Mouse (Mus musculus): ENCODE results near the gene Rbm10.

DNA sequence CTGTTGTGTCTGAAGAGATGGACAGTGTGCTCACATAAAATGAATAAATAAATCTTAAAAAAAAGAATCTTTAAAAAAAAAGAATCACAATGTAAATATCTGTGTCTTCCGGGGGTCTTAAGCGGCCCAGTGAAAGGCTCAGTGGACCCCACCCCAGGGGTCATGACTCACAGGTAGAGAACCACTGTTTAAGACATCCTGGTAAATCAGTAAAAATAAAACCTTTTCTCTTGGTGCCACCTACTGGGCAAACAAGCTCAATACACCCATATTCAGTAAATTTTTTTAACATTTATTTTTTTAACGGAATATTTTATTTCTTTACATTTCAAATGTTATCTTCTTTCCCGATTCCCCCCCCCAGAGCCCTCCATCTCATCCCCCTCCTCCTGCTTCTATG, 29.3 kb upstream of the Rbm10 start:
- TF ChIP-seq POLR2A (IDR thresholded peaks at IDR 0.05; ENCODE audit: insufficient read depth, low read depth, low read length) (no peak), CTCF (IDR thresholded peaks at IDR 0.05; ENCODE audit: insufficient read depth, low read depth, low read length) (no peak)

Measured in olfactory bulb, adult 2 months (tissue).